Comparison of ENCODE assay signal across 1 mouse cellular context in the genomic region with DNA sequence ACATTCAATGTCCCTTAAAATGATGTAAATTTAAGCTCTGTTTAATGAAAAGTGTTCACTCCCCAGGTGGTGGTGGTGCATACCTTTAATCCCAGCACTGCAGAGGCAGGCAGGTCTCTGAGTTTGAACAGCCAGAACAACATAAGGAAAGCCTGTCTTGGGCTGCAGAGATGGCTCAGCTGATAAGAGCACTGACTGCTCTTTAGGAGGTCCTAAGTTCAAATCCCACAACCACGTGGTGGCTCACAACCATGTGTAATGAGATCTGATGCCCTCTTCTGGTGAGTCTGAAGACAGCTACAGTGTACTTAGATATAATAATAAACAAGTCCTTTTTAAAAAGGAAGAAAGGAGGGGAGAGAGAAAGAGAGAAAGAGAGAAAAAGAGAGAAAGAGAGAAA.
TF ChIP-seq lines count a peak whose summit lies in the region.

No protein-coding gene starts in this region.

TF ChIP-seq in MEL, 35 proteins besides CTCF, POLR2A, EP300 and RAD21 (continued from another document):
- 0 out of 4 replicates have a peak, but pooled peaks of 1 of the 2 experiments have one; percentile 29 for TF ChIP-seq USF2 (IDR thresholded peaks at IDR 0.05; ENCODE audit: borderline replicate concordance in 1 of 2, insufficient read depth in 1 of 2, low read depth in 1 of 2, low read length in 2 of 2)
- no peak for TF ChIP-seq TAL1 (IDR thresholded peaks at IDR 0.05; ENCODE audit: low read length)
- TF ChIP-seq E2F4 (IDR thresholded peaks at IDR 0.05; ENCODE audit: borderline replicate concordance, low read depth, low read length): no peak
- TF ChIP-seq SIN3A (IDR thresholded peaks at IDR 0.05; ENCODE audit: low read length): peak; percentile 34; the same call in 1 of the 2 replicates
- no peak for TF ChIP-seq ZNF384 (IDR thresholded peaks at IDR 0.05; ENCODE audit: low read depth, low read length)
- no peak for TF ChIP-seq ETS1 (IDR thresholded peaks at IDR 0.05; ENCODE audit: low read depth, low read length)
- TF ChIP-seq CHD2 (IDR thresholded peaks at IDR 0.05; ENCODE audit: low read length): no peak
- TF ChIP-seq JUND (IDR thresholded peaks at IDR 0.05; ENCODE audit: low read depth, low read length): no peak
- no peak for TF ChIP-seq POLR2AphosphoS5 (IDR thresholded peaks at IDR 0.05; ENCODE audit: borderline replicate concordance, low read depth, low read length)
- TF ChIP-seq USF1 (IDR thresholded peaks at IDR 0.05; ENCODE audit: low read depth, low read length): peak; percentile 71
- TF ChIP-seq SMC3 (IDR thresholded peaks at IDR 0.05; ENCODE audit: low read depth, low read length): peak; percentile 73
TF ChIP-seq in MEL: peak in this region for 9.
